Mouse (Mus musculus): Measurements from ENCODE around the gene Sumo2. TPM values are rescaled to one million over a fixed set of nuclear protein-coding genes. Genes with fewer than 3 reads are reported as not detected.
"Not testable (repeated sequence)": the region's sequence is repeated elsewhere in the genome, so short reads cannot be mapped to it uniquely, and the experiment has no call there.

Gene Sumo2
- polyA plus RNA-seq, 1 experiment from 2014 or later, result 712 TPM

GRCm38 (mm10) chr11:115555717-115556116 lies 19.6 kb upstream of the Sumo2 start:
- ATAC-seq (replicated peaks; ENCODE audit: insufficient number of reproducible peaks, low FRiP score, low TSS enrichment), result no peak
- H3K36me3 ChIP-seq (ENCODE audit: control insufficient read depth, insufficient read depth, low read length), result no peaks in the 10 kb centered on the region
- H3K9me3 ChIP-seq (replicated peaks; ENCODE audit: control insufficient read depth, low read length), result no peaks in the 10 kb centered on the region
- H3K4me3 ChIP-seq (ENCODE audit: low read depth, low read length), result no peak overlapping the region
- H3K9ac ChIP-seq (ENCODE audit: low read depth, low read length), result no peak overlapping the region
- no peaks in the 10 kb centered on the region for H3K27me3 ChIP-seq (ENCODE audit: control insufficient read depth, insufficient read depth, low read length)
- no peak overlapping the region for H3K4me2 ChIP-seq
- H3K27ac ChIP-seq (ENCODE audit: low read depth, low read length), result no peak overlapping the region
- no peaks in the 10 kb centered on the region for H3K4me1 ChIP-seq (ENCODE audit: control insufficient read depth, insufficient read depth, low read length)
- WGBS (ENCODE audit: insufficient replicate concordance), result 73% methylated on average over 17 of the region's 17 CpGs

- H3K27ac ChIP-seq (ENCODE audit: low read depth, low read length), result no peak overlapping the region
- no peak overlapping the region for H3K4me3 ChIP-seq (ENCODE audit: low read depth, low read length)
- no peak for ATAC-seq (replicated peaks; ENCODE audit: insufficient number of reproducible peaks, low FRiP score, low TSS enrichment)
- H3K4me1 ChIP-seq (ENCODE audit: control insufficient read depth, insufficient read depth, low read length), result no peaks in the 10 kb centered on the region
- H3K4me2 ChIP-seq, result no peak overlapping the region
- no peaks in the 10 kb centered on the region for H3K9me3 ChIP-seq (replicated peaks; ENCODE audit: control insufficient read depth, low read length)
- H3K9ac ChIP-seq (ENCODE audit: low read depth, low read length), result no peak overlapping the region
- no peaks in the 10 kb centered on the region for H3K36me3 ChIP-seq (ENCODE audit: control insufficient read depth, insufficient read depth, low read length)
- no peaks in the 10 kb centered on the region for H3K27me3 ChIP-seq (ENCODE audit: control insufficient read depth, insufficient read depth, low read length)
- WGBS (ENCODE audit: insufficient replicate concordance), result 53% methylated on average over 4 of the region's 4 CpGs
These were observed 16.7 kb upstream of the Sumo2 start for GRCm38 (mm10) chr11:115552783-115553182.

GRCm38 (mm10) chr11:115543571-115543970 lies 7.5 kb upstream of the Sumo2 start:
- Histone ChIP-seq H3K4me3 (ENCODE audit: low read depth, low read length) (no peak overlapping the region), H3K9ac (ENCODE audit: low read depth, low read length) (no peak overlapping the region), H3K9me3 (replicated peaks; ENCODE audit: control insufficient read depth, low read length) (no peaks in the 10 kb centered on the region), H3K4me1 (ENCODE audit: control insufficient read depth, insufficient read depth, low read length) (no peaks in the 10 kb centered on the region), H3K27ac (ENCODE audit: low read depth, low read length) (no peak overlapping the region), H3K4me2 (no peak overlapping the region), H3K27me3 (ENCODE audit: control insufficient read depth, insufficient read depth, low read length) (no peaks in the 10 kb centered on the region), H3K36me3 (ENCODE audit: control insufficient read depth, insufficient read depth, low read length) (no peaks in the 10 kb centered on the region)
- ATAC-seq (replicated peaks; ENCODE audit: insufficient number of reproducible peaks, low FRiP score, low TSS enrichment), result no peak
- 72% methylated on average over 4 of the region's 4 CpGs for WGBS (ENCODE audit: insufficient replicate concordance)

GRCm38 (mm10) chr11:115538045-115538444 lies 2.0 kb upstream of the Sumo2 start:
- Histone ChIP-seq H3K4me2 (no peak overlapping the region), H3K4me1 (ENCODE audit: control insufficient read depth, insufficient read depth, low read length) (peaks cover 13% of the 10 kb centered on the region; the same call in 1 of the 2 replicates), H3K9me3 (replicated peaks; ENCODE audit: control insufficient read depth, low read length) (no peaks in the 10 kb centered on the region), H3K4me3 (ENCODE audit: low read depth, low read length) (no peak overlapping the region), H3K9ac (ENCODE audit: low read depth, low read length) (no peak overlapping the region), H3K36me3 (ENCODE audit: control insufficient read depth, insufficient read depth, low read length) (peaks cover 7% of the 10 kb centered on the region), H3K27me3 (ENCODE audit: control insufficient read depth, insufficient read depth, low read length) (no peaks in the 10 kb centered on the region), H3K27ac (ENCODE audit: low read depth, low read length) (no peak overlapping the region)
- ATAC-seq (replicated peaks; ENCODE audit: insufficient number of reproducible peaks, low FRiP score, low TSS enrichment), result no peak
- 59% methylated on average over 2 of the region's 2 CpGs for WGBS (ENCODE audit: insufficient replicate concordance)

- peak overlapping the region; percentile 95; the same call in 1 of the 2 replicates for H3K4me3 ChIP-seq (ENCODE audit: low read depth, low read length)
- WGBS (ENCODE audit: insufficient replicate concordance), result 85% methylated on average over 10 of the region's 10 CpGs
- H3K4me2 ChIP-seq, result peak overlapping the region; percentile 85
- no peaks in the 10 kb centered on the region for H3K9me3 ChIP-seq (replicated peaks; ENCODE audit: control insufficient read depth, low read length)
- H3K9ac ChIP-seq (ENCODE audit: low read depth, low read length), result peak overlapping the region; percentile 57; the same call in 1 of the 2 replicates
- ATAC-seq (replicated peaks; ENCODE audit: insufficient number of reproducible peaks, low FRiP score, low TSS enrichment), result no peak
- peak overlapping the region; percentile 100 for H3K27ac ChIP-seq (ENCODE audit: low read depth, low read length)
- peaks cover 16% of the 10 kb centered on the region for H3K36me3 ChIP-seq (ENCODE audit: control insufficient read depth, insufficient read depth, low read length)
- H3K27me3 ChIP-seq (ENCODE audit: control insufficient read depth, insufficient read depth, low read length), result no peaks in the 10 kb centered on the region
- H3K4me1 ChIP-seq (ENCODE audit: control insufficient read depth, insufficient read depth, low read length), result peaks cover 13% of the 10 kb centered on the region; the same call in 1 of the 2 replicates
These were observed 936 bp upstream of the Sumo2 start for GRCm38 (mm10) chr11:115536856-115537568.

GRCm38 (mm10) chr11:115535401-115536037 lies 557 bp downstream of the Sumo2 start:
- Histone ChIP-seq H3K36me3 (ENCODE audit: control insufficient read depth, insufficient read depth, low read length) (peaks cover 21% of the 10 kb centered on the region), H3K27me3 (ENCODE audit: control insufficient read depth, insufficient read depth, low read length) (no peaks in the 10 kb centered on the region), H3K9me3 (replicated peaks; ENCODE audit: control insufficient read depth, low read length) (no peaks in the 10 kb centered on the region), H3K27ac (ENCODE audit: low read depth, low read length) (peak overlapping the region; percentile 100), H3K4me1 (ENCODE audit: control insufficient read depth, insufficient read depth, low read length) (peaks cover 13% of the 10 kb centered on the region; the same call in 1 of the 2 replicates), H3K4me2 (peak overlapping the region; percentile 85), H3K9ac (ENCODE audit: low read depth, low read length) (peak overlapping the region; percentile 98), H3K4me3 (ENCODE audit: low read depth, low read length) (peak overlapping the region; percentile 95)
- ATAC-seq (replicated peaks; ENCODE audit: insufficient number of reproducible peaks, low FRiP score, low TSS enrichment), result peak; percentile 62
- under 1% methylated on average over 75 of the region's 84 CpGs for WGBS (ENCODE audit: insufficient replicate concordance)

- no peak for ATAC-seq (replicated peaks; ENCODE audit: insufficient number of reproducible peaks, low FRiP score, low TSS enrichment)
- WGBS (ENCODE audit: insufficient replicate concordance), result 8% methylated on average over 11 of the region's 11 CpGs
- peaks cover 13% of the 10 kb centered on the region; the same call in 1 of the 2 replicates for H3K4me1 ChIP-seq (ENCODE audit: control insufficient read depth, insufficient read depth, low read length)
- peaks cover 24% of the 10 kb centered on the region for H3K36me3 ChIP-seq (ENCODE audit: control insufficient read depth, insufficient read depth, low read length)
- peak overlapping the region; percentile 100 for H3K27ac ChIP-seq (ENCODE audit: low read depth, low read length)
- H3K27me3 ChIP-seq (ENCODE audit: control insufficient read depth, insufficient read depth, low read length), result no peaks in the 10 kb centered on the region
- peak overlapping the region; percentile 98 for H3K9ac ChIP-seq (ENCODE audit: low read depth, low read length)
- H3K9me3 ChIP-seq (replicated peaks; ENCODE audit: control insufficient read depth, low read length), result no peaks in the 10 kb centered on the region
- H3K4me2 ChIP-seq, result peak overlapping the region; percentile 85
- H3K4me3 ChIP-seq (ENCODE audit: low read depth, low read length), result peak overlapping the region; percentile 95
These were observed 1.2 kb downstream of the Sumo2 start for GRCm38 (mm10) chr11:115534759-115535371.

GRCm38 (mm10) chr11:115526446-115526845 lies 9.6 kb downstream of the Sumo2 start:
- not testable (repeated sequence) for H3K4me2 ChIP-seq; H3K27ac ChIP-seq (ENCODE audit: low read depth, low read length); ATAC-seq (replicated peaks; ENCODE audit: insufficient number of reproducible peaks, low FRiP score, low TSS enrichment); H3K9me3 ChIP-seq (replicated peaks; ENCODE audit: control insufficient read depth, low read length); H3K9ac ChIP-seq (ENCODE audit: low read depth, low read length); H3K4me1 ChIP-seq (ENCODE audit: control insufficient read depth, insufficient read depth, low read length); H3K27me3 ChIP-seq (ENCODE audit: control insufficient read depth, insufficient read depth, low read length); H3K4me3 ChIP-seq (ENCODE audit: low read depth, low read length)
- WGBS (ENCODE audit: insufficient replicate concordance), result 85% methylated on average over 3 of the region's 3 CpGs
- peaks cover 25% of the 10 kb centered on the region for H3K36me3 ChIP-seq (ENCODE audit: control insufficient read depth, insufficient read depth, low read length)

All from heart, embryonic 11.5 days (tissue).